Mouse (Mus musculus): ENCODE data around the gene Alpi.

The Alpi gene

DNA sequence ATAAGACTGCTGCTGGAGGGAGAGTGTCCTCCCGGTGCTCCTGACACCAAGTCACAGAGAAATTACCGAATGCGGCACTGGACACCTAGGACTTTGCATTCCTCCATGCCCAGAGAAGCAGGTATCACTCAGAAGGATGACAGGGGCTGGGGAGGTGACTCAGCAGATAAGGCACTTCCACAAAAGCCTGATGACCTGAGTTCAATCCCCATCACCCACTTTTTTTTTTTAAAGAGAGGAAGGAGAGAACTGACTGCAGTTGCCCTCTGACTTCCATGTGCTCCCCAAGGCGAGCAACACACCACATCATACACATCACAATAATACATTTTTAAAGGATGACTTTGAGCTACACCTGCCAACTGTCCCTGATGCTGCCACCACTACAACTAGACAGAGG, 44.3 kb downstream of the Alpi start:
- DNase-seq: no peak

- DNase-seq: no peak
Measured at GRCm38 (mm10) chr1:87051369-87051768, 50.0 kb downstream of the Alpi start.

- no peak for DNase-seq
Measured at GRCm38 (mm10) chr1:87050700-87051099, 50.7 kb downstream of the Alpi start.

DNA sequence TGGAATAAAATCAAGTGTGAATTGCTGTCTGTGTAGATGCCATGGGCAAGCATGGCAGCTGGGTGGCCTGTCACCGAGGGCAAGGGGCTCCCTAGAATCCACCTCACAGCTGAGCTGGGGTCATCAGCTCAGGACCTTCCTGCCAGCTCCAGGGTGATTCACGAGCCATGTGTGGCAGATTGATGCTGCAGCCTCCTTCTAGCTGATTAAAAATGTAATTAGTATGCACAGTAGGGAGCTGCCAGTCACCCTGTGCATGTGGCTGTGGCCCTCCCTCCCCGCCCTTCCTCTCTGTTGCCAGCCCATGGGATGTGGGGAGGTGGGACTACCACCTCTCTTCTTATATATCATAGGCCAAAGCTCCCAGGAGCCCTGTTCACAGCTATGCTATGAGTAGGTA, 51.3 kb downstream of the Alpi start:
- no peak for DNase-seq

Measured in thymus, postnatal 14 days (tissue).